Mouse (Mus musculus) left cerebral cortex, adult 9 months (tissue): ENCODE measurements around the gene Mlycd.

Experiments
- DNase-seq, 2 experiments: peaks; one replicate each; pipeline ENCODE4 v3.0.0; 2022; ENCODE audit warnings: low spot score in 2 of 2

Gene Mlycd

GRCm38 (mm10) chr8:119459724-119460123, 65.0 kb downstream of the Mlycd start:
- no peak for DNase-seq
